Mouse (Mus musculus): ENCODE measurements around the gene Lim2. TPM values are rescaled to one million over a fixed set of nuclear protein-coding genes. Genes with fewer than 3 reads are reported as not detected.

Gene Lim2
- polyA plus RNA-seq, 1 experiment from 2014 or later: not detected

- H3K9me3 ChIP-seq (replicated peaks): no peaks in the 10 kb centered on the region
- H3K27me3 ChIP-seq: peaks cover 32% of the 10 kb centered on the region
- no peak overlapping the region for H3K4me3 ChIP-seq
- no peak overlapping the region for H3K9ac ChIP-seq
- peaks cover 39% of the 10 kb centered on the region for H3K36me3 ChIP-seq (ENCODE audit: poor library complexity, severe bottlenecking)
- no peak overlapping the region for H3K4me2 ChIP-seq
- H3K4me1 ChIP-seq: peaks cover 20% of the 10 kb centered on the region
- H3K27ac ChIP-seq: no peak overlapping the region
- WGBS: 14% methylated on average over 23 of the region's 23 CpGs
- ATAC-seq: no peak
These were observed 48.2 kb downstream of the Lim2 start for GRCm38 (mm10) chr7:43475706-43476105.

GRCm38 (mm10) chr7:43476376-43476775 lies 48.9 kb downstream of the Lim2 start:
- H3K9me3 ChIP-seq (replicated peaks): no peaks in the 10 kb centered on the region
- peaks cover 22% of the 10 kb centered on the region for H3K4me1 ChIP-seq
- no peak overlapping the region for H3K4me3 ChIP-seq
- WGBS: 4% methylated on average over 13 of the region's 13 CpGs
- peaks cover 32% of the 10 kb centered on the region for H3K27me3 ChIP-seq
- H3K4me2 ChIP-seq: no peak overlapping the region
- H3K36me3 ChIP-seq (ENCODE audit: poor library complexity, severe bottlenecking): peaks cover 39% of the 10 kb centered on the region
- no peak for ATAC-seq
- H3K9ac ChIP-seq: no peak overlapping the region
- H3K27ac ChIP-seq: no peak overlapping the region

- Histone ChIP-seq H3K27ac (no peak overlapping the region), H3K4me2 (no peak overlapping the region), H3K9me3 (replicated peaks) (no peaks in the 10 kb centered on the region), H3K9ac (no peak overlapping the region), H3K27me3 (peaks cover 26% of the 10 kb centered on the region), H3K4me1 (peaks cover 36% of the 10 kb centered on the region), H3K4me3 (no peak overlapping the region), H3K36me3 (ENCODE audit: poor library complexity, severe bottlenecking) (peaks cover 8% of the 10 kb centered on the region)
- 72% methylated on average over 3 of the region's 3 CpGs for WGBS
- no peak for ATAC-seq
These were observed 53.7 kb downstream of the Lim2 start for GRCm38 (mm10) chr7:43481191-43481590.

GRCm38 (mm10) chr7:43482090-43482716 lies 54.7 kb downstream of the Lim2 start:
- ATAC-seq: peak; percentile 72

GRCm38 (mm10) chr7:43483236-43483635 lies 55.8 kb downstream of the Lim2 start:
- H3K27ac ChIP-seq: no peak overlapping the region
- 0 out of 2 replicates have a peak, but pooled peaks cover 5% of the 10 kb centered on the region for H3K27me3 ChIP-seq
- H3K36me3 ChIP-seq (ENCODE audit: poor library complexity, severe bottlenecking): peaks cover 8% of the 10 kb centered on the region
- ATAC-seq: no peak
- H3K9ac ChIP-seq: no peak overlapping the region
- 28% methylated on average over 10 of the region's 10 CpGs for WGBS
- H3K4me2 ChIP-seq: no peak overlapping the region
- no peak overlapping the region for H3K4me3 ChIP-seq
- peaks cover 25% of the 10 kb centered on the region for H3K4me1 ChIP-seq
- H3K9me3 ChIP-seq (replicated peaks): no peaks in the 10 kb centered on the region

More at GRCm38 (mm10) chr7:43482090-43482716, 54.7 kb downstream of the Lim2 start:
- H3K9ac ChIP-seq: no peak overlapping the region
- peaks cover 8% of the 10 kb centered on the region for H3K36me3 ChIP-seq (ENCODE audit: poor library complexity, severe bottlenecking)
- no peak overlapping the region for H3K4me2 ChIP-seq
- H3K4me1 ChIP-seq: peaks cover 31% of the 10 kb centered on the region
- H3K4me3 ChIP-seq: no peak overlapping the region
- H3K27me3 ChIP-seq: peaks cover 16% of the 10 kb centered on the region
- H3K9me3 ChIP-seq (replicated peaks): no peaks in the 10 kb centered on the region
- no peak overlapping the region for H3K27ac ChIP-seq
- WGBS: 34% methylated on average over 8 of the region's 8 CpGs

Small RNAs within 50 kb of the gene (microRNA-seq; reads per million reads assigned to microRNA genes)
- gene Mir7051: 0.80 reads per million

Other genes with a start within 250 kb of the Lim2 start
- gene Zfp715, start 114.4 kb upstream of the Lim2 start, polyA plus RNA-seq (2015; fragmentation: Nextera tagmentation; extraction: Ambion mirVana): 13.7 and 15.6 TPM in 2 replicates
- gene Siglecf, start 76.3 kb upstream of the Lim2 start, polyA plus RNA-seq (2015; fragmentation: Nextera tagmentation; extraction: Ambion mirVana): not detected in 2 replicates
- not detected in 2 replicates for gene Siglecg, start 19.5 kb upstream of the Lim2 start, polyA plus RNA-seq (2015; fragmentation: Nextera tagmentation; extraction: Ambion mirVana)
- not detected in 2 replicates for gene Nkg7, start 9.4 kb downstream of the Lim2 start, polyA plus RNA-seq (2015; fragmentation: Nextera tagmentation; extraction: Ambion mirVana)
- not detected in 2 replicates for gene Cldnd2, start 13.1 kb downstream of the Lim2 start, polyA plus RNA-seq (2015; fragmentation: Nextera tagmentation; extraction: Ambion mirVana)
- gene Etfb, start 16.4 kb downstream of the Lim2 start, polyA plus RNA-seq (2015; fragmentation: Nextera tagmentation; extraction: Ambion mirVana): 152 and 167 TPM in 2 replicates
- 0.26 and 0.47 TPM in 2 replicates for gene Gm45233, start 16.5 kb downstream of the Lim2 start, polyA plus RNA-seq (2015; fragmentation: Nextera tagmentation; extraction: Ambion mirVana)
- gene Vsig10l, start 35.5 kb downstream of the Lim2 start, polyA plus RNA-seq (2015; fragmentation: Nextera tagmentation; extraction: Ambion mirVana): 4.2 and 4.9 TPM in 2 replicates
- gene Iglon5, start 62.4 kb downstream of the Lim2 start, polyA plus RNA-seq (2015; fragmentation: Nextera tagmentation; extraction: Ambion mirVana): 3.7 and 4.9 TPM in 2 replicates
- gene 4931406B18Rik, start 78.3 kb downstream of the Lim2 start, polyA plus RNA-seq (2015; fragmentation: Nextera tagmentation; extraction: Ambion mirVana): not detected in 2 replicates
- gene Cd33, start 116.8 kb downstream of the Lim2 start, polyA plus RNA-seq (2015; fragmentation: Nextera tagmentation; extraction: Ambion mirVana): 0.57 and 1.5 TPM in 2 replicates
- gene Zfp658, start 134.6 kb downstream of the Lim2 start, polyA plus RNA-seq (2015; fragmentation: Nextera tagmentation; extraction: Ambion mirVana): 8.8 and 9.4 TPM in 2 replicates
- gene Zfp719, start 151.9 kb downstream of the Lim2 start, polyA plus RNA-seq (2015; fragmentation: Nextera tagmentation; extraction: Ambion mirVana): 13.2 and 16.0 TPM in 2 replicates
- 0.37 and 0.67 TPM in 2 replicates for gene Zfp819, start 179.5 kb downstream of the Lim2 start, polyA plus RNA-seq (2015; fragmentation: Nextera tagmentation; extraction: Ambion mirVana)
- not detected in 2 replicates for gene Ceacam18, start 207.0 kb downstream of the Lim2 start, polyA plus RNA-seq (2015; fragmentation: Nextera tagmentation; extraction: Ambion mirVana)
- 0.17 and 0.28 TPM in 2 replicates for gene Siglece, start 232.5 kb downstream of the Lim2 start, polyA plus RNA-seq (2015; fragmentation: Nextera tagmentation; extraction: Ambion mirVana)
- 20.2 and 23.1 TPM in 2 replicates for gene Ctu1, start 244.3 kb downstream of the Lim2 start, polyA plus RNA-seq (2015; fragmentation: Nextera tagmentation; extraction: Ambion mirVana)

Measured in forebrain, embryonic 13.5 days (tissue).